Mouse (Mus musculus) heart, postnatal 36 days (tissue): ENCODE measurements around the gene Ccni. TPM values are rescaled to one million over a fixed set of nuclear protein-coding genes. Genes with fewer than 3 reads are reported as not detected.

Experiments
- DNase-seq, 2 experiments: peaks; one replicate each; pipeline ENCODE4 v3.0.0; 2021 to 2022
- intact Hi-C: fragments of 180-260 bp; cut with DNase I; formaldehyde crosslinking; loops from one replicate; pipeline ENCODE4 v1.15.1; 2025
- total RNA-seq, 2 experiments: library from RNA; stranded (reverse); gene quantifications; 2 replicates each; pipeline ENCODE4 v1.2.3; 2021

Gene Ccni
- total RNA-seq: 100 to 1,000 TPM; 167 to 188 TPM

GRCm38 (mm10) chr5:93206109-93207005, at the start of gene Ccni, which contains the start of gene 2010109A12Rik:
Gene Ccni, minus strand, starts transcription at chr5:93206495.
Gene 2010109A12Rik, plus strand, starts transcription at chr5:93206518.
- intact Hi-C loops: loop anchor here (5.0 kb wide), 1 partner anchor 116 kb away; no protein-coding TSS in a partner anchor
- peak; percentile 95 to 98 for DNase-seq

- no peak for DNase-seq
- intact Hi-C loops: no loop called here
Measured at GRCm38 (mm10) chr5:93255759-93256265, 49.5 kb upstream of the Ccni start.

- intact Hi-C loops: no loop called here
- peak; percentile 62 to 67 for DNase-seq
Measured at GRCm38 (mm10) chr5:93251001-93251760, 44.9 kb upstream of the Ccni start.

- intact Hi-C loops: no loop called here
Measured at GRCm38 (mm10) chr5:93249940-93250578, 43.8 kb upstream of the Ccni start.

GRCm38 (mm10) chr5:93245280-93245679, 39.0 kb upstream of the Ccni start:
- no peak for DNase-seq
- intact Hi-C loops: no loop called here

More at GRCm38 (mm10) chr5:93249940-93250578, 43.8 kb upstream of the Ccni start:
- no peak for DNase-seq

GRCm38 (mm10) chr5:93239590-93240544, 33.6 kb upstream of the Ccni start:
- DNase-seq: no peak
- intact Hi-C loops: no loop called here

GRCm38 (mm10) chr5:93236541-93236940, 30.2 kb upstream of the Ccni start:
- no peak for DNase-seq
- intact Hi-C loops: no loop called here

- intact Hi-C loops: no loop called here
- DNase-seq: no peak
Measured at GRCm38 (mm10) chr5:93235888-93236287, 29.6 kb upstream of the Ccni start.

GRCm38 (mm10) chr5:93234605-93235004, 28.3 kb upstream of the Ccni start:
- intact Hi-C loops: no loop called here
- DNase-seq: no peak

- intact Hi-C loops: no loop called here
- DNase-seq: no peak
Measured at GRCm38 (mm10) chr5:93234130-93234529, 27.8 kb upstream of the Ccni start.

GRCm38 (mm10) chr5:93232838-93233237, 26.5 kb upstream of the Ccni start:
- intact Hi-C loops: no loop called here
- no peak for DNase-seq

- DNase-seq: no peak
- intact Hi-C loops: no loop called here
Measured at GRCm38 (mm10) chr5:93231721-93232120, 25.4 kb upstream of the Ccni start.

GRCm38 (mm10) chr5:93229527-93229926, 23.2 kb upstream of the Ccni start:
- intact Hi-C loops: no loop called here

GRCm38 (mm10) chr5:93227157-93227556, 20.9 kb upstream of the Ccni start:
- intact Hi-C loops: no loop called here
- no peak for DNase-seq

More at GRCm38 (mm10) chr5:93229527-93229926, 23.2 kb upstream of the Ccni start:
- DNase-seq: no peak

- no peak for DNase-seq
- intact Hi-C loops: no loop called here
Measured at GRCm38 (mm10) chr5:93224549-93224948, 18.3 kb upstream of the Ccni start.

- intact Hi-C loops: no loop called here
- peak; percentile 31 to 33 for DNase-seq
Measured at GRCm38 (mm10) chr5:93221661-93222060, 15.4 kb upstream of the Ccni start.

- intact Hi-C loops: no loop called here
- no peak for DNase-seq
Measured at GRCm38 (mm10) chr5:93218375-93218774, 12.1 kb upstream of the Ccni start.

- no peak for DNase-seq
- intact Hi-C loops: loop anchor here (5.0 kb wide), 1 partner anchor 115 kb away; no protein-coding TSS in a partner anchor
Measured at GRCm38 (mm10) chr5:93207555-93207954, 1.3 kb upstream of the Ccni start.

- DNase-seq: peak in 1 of 2 experiments; percentile 28
- intact Hi-C loops: loop anchor here (5.0 kb wide), 1 partner anchor 115 kb away; no protein-coding TSS in a partner anchor
Measured at GRCm38 (mm10) chr5:93207006-93207348, 682 bp upstream of the Ccni start.
